Mouse (Mus musculus) forebrain, embryonic 12.5 days (tissue): ENCODE results near the gene Fcrlb. TPM values are rescaled to one million over a fixed set of nuclear protein-coding genes. Genes with fewer than 3 reads are reported as not detected.
"Not testable (repeated sequence)": the region's sequence is repeated elsewhere in the genome, so short reads cannot be mapped to it uniquely, and the experiment has no call there.

Experiments used
- ATAC-seq: fragments of 200-750 bp; cut with Nextera tagmentation; 2 replicates; pipeline ENCODE4 v1.8.0; 2017; ENCODE audit warnings: moderate TSS enrichment; ENCODE audit not compliant: low FRiP score
- H3K27ac ChIP-seq: fragments of 300-500 bp; sonication (generic); 2 replicates; pipeline ENCODE4 v1.5.1; 2016; ENCODE audit warnings: mild to moderate bottlenecking
- H3K27me3 ChIP-seq: fragments of 300-500 bp; sonication (generic); 2 replicates; pipeline ENCODE4 v1.6.1; 2016; ENCODE audit warnings: mild to moderate bottlenecking
- H3K36me3 ChIP-seq: fragments of 300-500 bp; sonication (generic); replicated peaks from 2 replicates; pipeline ENCODE4 v1.6.1; 2016; ENCODE audit warnings: mild to moderate bottlenecking
- H3K4me1 ChIP-seq: fragments of 300-500 bp; sonication (generic); 2 replicates; pipeline ENCODE4 v1.6.1; 2016
- H3K4me2 ChIP-seq: fragments of 300-500 bp; sonication (generic); 2 replicates; pipeline ENCODE4 v1.6.1; 2016; ENCODE audit warnings: mild to moderate bottlenecking, moderate library complexity
- H3K4me3 ChIP-seq: fragments of 300-500 bp; sonication (generic); replicated peaks from 2 replicates; pipeline ENCODE4 v1.5.1; 2016; ENCODE audit warnings: mild to moderate bottlenecking
- H3K9ac ChIP-seq: fragments of 300-500 bp; sonication (generic); 2 replicates; pipeline ENCODE4 v1.6.1; 2016; ENCODE audit warnings: mild to moderate bottlenecking
- H3K9me3 ChIP-seq: fragments of 300-500 bp; sonication (generic); 2 replicates; pipeline ENCODE4 v1.6.1; 2016
- WGBS: fragments of 180-500 bp; shearing (Covaris S2); methylation state at CpG from one replicate; pipeline ENCODE4 v1.1.7; 2016; 5-methylcytosine and 5-hydroxymethylcytosine counted together
- polyA plus RNA-seq: library from polyadenylated mRNA; unstranded; fragments of >200 nt; fragmentation: Nextera tagmentation; extraction: Ambion mirVana; gene quantifications from 2 replicates; pipeline ENCODE4 v1.2.1, GENCODE M21; 2016

Gene Fcrlb
- not detected in 2 replicates for polyA plus RNA-seq

- ATAC-seq: no peak
- no peak within 1 kb of the TSS for H3K9ac ChIP-seq
- no peaks in the 10 kb centered on the region for H3K36me3 ChIP-seq
- no peak within 1 kb of the TSS for H3K4me2 ChIP-seq
- peaks cover 6% of the 10 kb centered on the region for H3K4me1 ChIP-seq
- WGBS: 65% methylated on average over 5 of the region's 5 CpGs
- no peak within 1 kb of the TSS for H3K27ac ChIP-seq
- H3K27me3 ChIP-seq: peaks cover 27% of the 10 kb centered on the region
- H3K9me3 ChIP-seq: no peaks in the 10 kb centered on the region
- H3K4me3 ChIP-seq: no peak within 1 kb of the TSS
Observed at GRCm38 (mm10) chr1:170912891-170913615, at the start of gene Fcrlb. Gene Fcrlb (minus strand): TSS chr1:170912941.

- H3K4me2 ChIP-seq: no peak overlapping the region
- WGBS: 80% methylated on average over 2 of the region's 2 CpGs
- no peaks in the 10 kb centered on the region for H3K9me3 ChIP-seq
- H3K4me3 ChIP-seq: no peak overlapping the region
- H3K4me1 ChIP-seq: no peaks in the 10 kb centered on the region
- H3K36me3 ChIP-seq: no peaks in the 10 kb centered on the region
- no peak overlapping the region for H3K9ac ChIP-seq
- H3K27me3 ChIP-seq: no peaks in the 10 kb centered on the region
- H3K27ac ChIP-seq: no peak overlapping the region
- no peak for ATAC-seq
Observed at GRCm38 (mm10) chr1:170962301-170962700, 49.6 kb upstream of the Fcrlb start.

GRCm38 (mm10) chr1:170961101-170961500 is 48.4 kb upstream of the Fcrlb start:
- H3K9ac ChIP-seq: no peak overlapping the region
- H3K27me3 ChIP-seq: no peaks in the 10 kb centered on the region
- H3K4me1 ChIP-seq: no peaks in the 10 kb centered on the region
- 88% methylated on average over 6 of the region's 6 CpGs for WGBS
- H3K27ac ChIP-seq: no peak overlapping the region
- no peaks in the 10 kb centered on the region for H3K9me3 ChIP-seq
- no peak overlapping the region for H3K4me2 ChIP-seq
- no peak for ATAC-seq
- H3K36me3 ChIP-seq: no peaks in the 10 kb centered on the region
- no peak overlapping the region for H3K4me3 ChIP-seq

- H3K4me1 ChIP-seq: no peaks in the 10 kb centered on the region
- H3K4me3 ChIP-seq: no peak overlapping the region
- no peaks in the 10 kb centered on the region for H3K9me3 ChIP-seq
- no peaks in the 10 kb centered on the region for H3K36me3 ChIP-seq
- H3K4me2 ChIP-seq: no peak overlapping the region
- no peak overlapping the region for H3K27ac ChIP-seq
- no peaks in the 10 kb centered on the region for H3K27me3 ChIP-seq
- no peak overlapping the region for H3K9ac ChIP-seq
- no peak for ATAC-seq
- WGBS: 86% methylated on average over 2 of the region's 2 CpGs
Observed at GRCm38 (mm10) chr1:170959791-170960190, 47.0 kb upstream of the Fcrlb start.

- H3K4me3 ChIP-seq: no peak overlapping the region
- no peaks in the 10 kb centered on the region for H3K27me3 ChIP-seq
- ATAC-seq: no peak
- no peaks in the 10 kb centered on the region for H3K9me3 ChIP-seq
- 66% methylated on average over 3 of the region's 3 CpGs for WGBS
- no peak overlapping the region for H3K4me2 ChIP-seq
- no peaks in the 10 kb centered on the region for H3K36me3 ChIP-seq
- H3K4me1 ChIP-seq: no peaks in the 10 kb centered on the region
- no peak overlapping the region for H3K27ac ChIP-seq
- H3K9ac ChIP-seq: no peak overlapping the region
Observed at GRCm38 (mm10) chr1:170958225-170958624, 45.5 kb upstream of the Fcrlb start.

- H3K27me3 ChIP-seq: no peaks in the 10 kb centered on the region
- H3K9me3 ChIP-seq: no peaks in the 10 kb centered on the region
- H3K4me3 ChIP-seq: no peak overlapping the region
- no peak for ATAC-seq
- no peaks in the 10 kb centered on the region for H3K36me3 ChIP-seq
- H3K4me1 ChIP-seq: no peaks in the 10 kb centered on the region
- 89% methylated on average over 2 of the region's 2 CpGs for WGBS
- no peak overlapping the region for H3K9ac ChIP-seq
- no peak overlapping the region for H3K4me2 ChIP-seq
- H3K27ac ChIP-seq: no peak overlapping the region
Observed at GRCm38 (mm10) chr1:170953192-170953591, 40.5 kb upstream of the Fcrlb start.

GRCm38 (mm10) chr1:170950772-170951171 is 38.0 kb upstream of the Fcrlb start:
- 74% methylated on average over 3 of the region's 3 CpGs for WGBS
- Histone ChIP-seq H3K27ac (no peak overlapping the region), H3K9me3 (0 out of 2 replicates have a peak, but pooled peaks cover 4% of the 10 kb centered on the region), H3K27me3 (no peaks in the 10 kb centered on the region), H3K36me3 (no peaks in the 10 kb centered on the region), H3K4me2 (no peak overlapping the region), H3K4me3 (no peak overlapping the region), H3K4me1 (no peaks in the 10 kb centered on the region), H3K9ac (no peak overlapping the region)
- no peak for ATAC-seq

GRCm38 (mm10) chr1:170944908-170945307 is 32.2 kb upstream of the Fcrlb start:
- H3K4me1 ChIP-seq, ATAC-seq, H3K9ac ChIP-seq, H3K4me2 ChIP-seq, H3K27ac ChIP-seq, H3K27me3 ChIP-seq, H3K36me3 ChIP-seq, H3K4me3 ChIP-seq: not testable (repeated sequence)
- H3K9me3 ChIP-seq: peaks cover 14% of the 10 kb centered on the region; the same call in 1 of the 2 replicates
- WGBS: 96% methylated on average over 8 of the region's 9 CpGs

- not testable (repeated sequence) for H3K27me3 ChIP-seq, H3K4me3 ChIP-seq, H3K36me3 ChIP-seq, H3K4me1 ChIP-seq, H3K27ac ChIP-seq, H3K9ac ChIP-seq, ATAC-seq, H3K4me2 ChIP-seq
- WGBS: 92% methylated on average over 9 of the region's 9 CpGs
- peaks cover 14% of the 10 kb centered on the region; the same call in 1 of the 2 replicates for H3K9me3 ChIP-seq
Observed at GRCm38 (mm10) chr1:170944151-170944550, 31.4 kb upstream of the Fcrlb start.

GRCm38 (mm10) chr1:170939255-170939654 is 26.5 kb upstream of the Fcrlb start:
- Histone ChIP-seq H3K4me2 (no peak overlapping the region), H3K36me3 (no peaks in the 10 kb centered on the region), H3K27me3 (no peaks in the 10 kb centered on the region), H3K27ac (no peak overlapping the region), H3K4me3 (no peak overlapping the region), H3K9me3 (peaks cover 10% of the 10 kb centered on the region; the same call in 1 of the 2 replicates), H3K9ac (no peak overlapping the region), H3K4me1 (no peaks in the 10 kb centered on the region)
- no peak for ATAC-seq
- 92% methylated on average over 12 of the region's 12 CpGs for WGBS

- Histone ChIP-seq H3K4me2 (no peak overlapping the region), H3K4me3 (no peak overlapping the region), H3K4me1 (no peaks in the 10 kb centered on the region), H3K9ac (no peak overlapping the region), H3K27me3 (no peaks in the 10 kb centered on the region), H3K27ac (no peak overlapping the region), H3K36me3 (no peaks in the 10 kb centered on the region), H3K9me3 (no peaks in the 10 kb centered on the region)
- ATAC-seq: no peak
- 84% methylated on average over 2 of the region's 2 CpGs for WGBS
Observed at GRCm38 (mm10) chr1:170934383-170934782, 21.6 kb upstream of the Fcrlb start.

- Histone ChIP-seq H3K4me3 (no peak overlapping the region), H3K36me3 (no peaks in the 10 kb centered on the region), H3K4me1 (no peaks in the 10 kb centered on the region), H3K4me2 (no peak overlapping the region), H3K9me3 (no peaks in the 10 kb centered on the region), H3K27me3 (no peaks in the 10 kb centered on the region), H3K9ac (no peak overlapping the region), H3K27ac (no peak overlapping the region)
- ATAC-seq: no peak
- 85% methylated on average over 1 of the region's 1 CpGs for WGBS
Observed at GRCm38 (mm10) chr1:170933940-170934339, 21.2 kb upstream of the Fcrlb start.

GRCm38 (mm10) chr1:170933386-170933920 is 20.7 kb upstream of the Fcrlb start:
- H3K27me3 ChIP-seq: no peaks in the 10 kb centered on the region
- no peak overlapping the region for H3K4me3 ChIP-seq
- no peak for ATAC-seq
- H3K4me1 ChIP-seq: no peaks in the 10 kb centered on the region
- WGBS: 81% methylated on average over 6 of the region's 6 CpGs
- H3K9ac ChIP-seq: no peak overlapping the region
- no peak overlapping the region for H3K27ac ChIP-seq
- no peaks in the 10 kb centered on the region for H3K36me3 ChIP-seq
- H3K4me2 ChIP-seq: no peak overlapping the region
- H3K9me3 ChIP-seq: no peaks in the 10 kb centered on the region
